Mouse (Mus musculus) heart, embryonic 16.5 days (tissue): ENCODE data around the gene Tle3. TPM values are rescaled to one million over a fixed set of nuclear protein-coding genes. Genes with fewer than 3 reads are reported as not detected.
A peak's percentile ranks its signal among the peaks of the same experiment; 100 is the strongest.

Source experiments
- ATAC-seq: fragments of 200-750 bp; cut with Nextera tagmentation; replicated peaks from 2 replicates; pipeline ENCODE4 v1.8.0; 2017; ENCODE audit warnings: moderate number of reproducible peaks; ENCODE audit not compliant: insufficient read depth, low FRiP score; ENCODE audit errors: extremely low read depth
- H3K27ac ChIP-seq: fragments of 300-500 bp; sonication (generic); 2 replicates; pipeline ENCODE4 v1.5.1; 2014; ENCODE audit warnings: mild to moderate bottlenecking, low read length, control low read depth, moderate library complexity
- H3K27me3 ChIP-seq: fragments of 300-500 bp; sonication (generic); 2 replicates; pipeline ENCODE4 v1.6.1; 2014; ENCODE audit warnings: low read length, mixed read lengths; ENCODE audit not compliant: control insufficient read depth, insufficient read depth
- H3K36me3 ChIP-seq: fragments of 300-500 bp; sonication (generic); 2 replicates; pipeline ENCODE4 v1.6.1; 2014; ENCODE audit not compliant: control insufficient read depth, insufficient read depth
- H3K4me1 ChIP-seq: fragments of 300-500 bp; sonication (generic); 2 replicates; pipeline ENCODE4 v1.6.1; 2014; ENCODE audit warnings: low read length, mixed read lengths; ENCODE audit not compliant: control insufficient read depth, insufficient read depth
- H3K4me2 ChIP-seq: fragments of 300-500 bp; sonication (generic); 2 replicates; pipeline ENCODE4 v1.6.1; 2014; ENCODE audit warnings: low read depth, mild to moderate bottlenecking, control low read depth, low read length
- H3K4me3 ChIP-seq: fragments of 300-500 bp; sonication (generic); 2 replicates; pipeline ENCODE4 v1.5.1; 2014; ENCODE audit warnings: mild to moderate bottlenecking, control low read depth, low read length
- H3K9ac ChIP-seq: fragments of 300-500 bp; sonication (generic); 2 replicates; pipeline ENCODE4 v1.6.1; 2014; ENCODE audit warnings: low read length, control low read depth
- H3K9me3 ChIP-seq: fragments of 300-500 bp; sonication (generic); replicated peaks from 2 replicates; pipeline ENCODE4 v1.6.1; 2016; ENCODE audit warnings: low read length; ENCODE audit not compliant: control insufficient read depth
- WGBS: fragments of 180-500 bp; shearing (Covaris S2); extraction: QIAGEN DNeasy Blood & Tissue Kit; methylation state at CpG from one replicate; pipeline ENCODE4 v1.1.7; 2014; 5-methylcytosine and 5-hydroxymethylcytosine counted together
- polyA plus RNA-seq: library from polyadenylated mRNA; unstranded; fragments of >200 nt; fragmentation: Nextera tagmentation; extraction: Ambion mirVana; gene quantifications from 2 replicates; pipeline ENCODE4 v1.2.1, GENCODE M21; 2015

Tle3 gene
- polyA plus RNA-seq, 1 experiment from 2014 or later = 10.8 TPM

DNA sequence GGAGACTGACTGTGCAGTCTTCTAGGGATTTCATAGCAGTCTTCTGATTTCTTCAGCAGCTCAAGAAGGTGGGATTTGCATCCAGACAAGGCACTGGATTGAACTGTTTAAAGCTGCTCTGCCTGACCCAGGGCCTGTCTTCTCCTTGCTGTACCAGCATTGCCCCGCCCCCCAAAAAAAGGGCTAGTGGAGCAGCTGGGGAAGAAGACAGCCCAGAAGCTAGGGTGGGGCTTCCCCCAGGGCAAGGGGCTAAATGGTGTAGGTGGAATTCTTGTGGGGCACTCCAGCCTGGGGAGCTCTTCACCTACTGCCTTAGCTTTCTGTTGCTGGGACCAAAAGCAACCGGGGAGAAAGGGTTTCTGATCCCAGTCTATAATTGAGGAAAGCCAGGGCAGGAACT is 67.8 kb downstream of the Tle3 start:
- H3K27ac ChIP-seq = no peak overlapping the region
- ATAC-seq = no peak
- H3K27me3 ChIP-seq = peaks cover 43% of the 10 kb centered on the region
- H3K36me3 ChIP-seq = no peaks in the 10 kb centered on the region
- H3K9ac ChIP-seq = no peak overlapping the region
- no peak overlapping the region for H3K4me3 ChIP-seq
- H3K4me1 ChIP-seq = no peaks in the 10 kb centered on the region
- no peak overlapping the region for H3K4me2 ChIP-seq
- 78% methylated on average over 2 of the region's 2 CpGs for WGBS
- H3K9me3 ChIP-seq = no peaks in the 10 kb centered on the region

DNA sequence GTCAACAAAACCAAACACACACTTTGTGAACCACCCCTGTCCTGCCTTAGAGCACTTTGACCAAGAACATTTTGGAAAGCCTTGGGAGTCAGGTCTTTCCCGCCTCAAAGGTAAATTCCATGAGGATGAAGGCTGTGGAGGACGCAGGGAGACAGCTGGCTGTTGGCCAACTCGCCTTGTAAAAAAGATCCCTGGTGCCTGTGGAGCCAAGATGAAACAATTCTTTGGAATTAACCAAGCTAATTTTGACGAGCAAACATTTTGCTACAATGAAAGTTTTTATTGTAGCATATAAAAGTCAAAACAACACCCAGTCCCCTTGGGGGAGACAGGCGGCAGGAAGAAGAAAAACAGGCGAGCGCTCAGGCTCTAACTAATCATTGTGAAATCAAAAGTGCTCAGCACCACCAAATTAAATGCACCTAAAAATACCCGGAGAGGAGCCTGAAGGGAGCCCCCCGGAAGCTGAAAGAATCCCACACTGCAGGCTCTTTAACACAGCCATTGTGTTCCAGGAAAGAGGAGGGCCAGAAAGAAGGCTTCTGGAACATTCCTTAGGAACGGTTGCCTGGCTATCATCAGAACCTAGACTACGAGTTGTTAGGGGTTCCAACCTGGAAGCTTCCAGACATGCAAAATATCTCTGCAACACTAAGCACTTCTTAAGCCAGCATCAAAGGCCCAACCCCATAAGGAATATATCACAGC is 69.2 kb downstream of the Tle3 start:
- ATAC-seq = no peak
- Histone ChIP-seq H3K9me3 (no peaks in the 10 kb centered on the region), H3K27ac (no peak overlapping the region), H3K27me3 (peaks cover 41% of the 10 kb centered on the region), H3K36me3 (no peaks in the 10 kb centered on the region), H3K4me2 (no peak overlapping the region), H3K9ac (no peak overlapping the region), H3K4me3 (no peak overlapping the region), H3K4me1 (peaks cover 4% of the 10 kb centered on the region; the same call in 1 of the 2 replicates)
- 37% methylated on average over 11 of the region's 11 CpGs for WGBS

DNA sequence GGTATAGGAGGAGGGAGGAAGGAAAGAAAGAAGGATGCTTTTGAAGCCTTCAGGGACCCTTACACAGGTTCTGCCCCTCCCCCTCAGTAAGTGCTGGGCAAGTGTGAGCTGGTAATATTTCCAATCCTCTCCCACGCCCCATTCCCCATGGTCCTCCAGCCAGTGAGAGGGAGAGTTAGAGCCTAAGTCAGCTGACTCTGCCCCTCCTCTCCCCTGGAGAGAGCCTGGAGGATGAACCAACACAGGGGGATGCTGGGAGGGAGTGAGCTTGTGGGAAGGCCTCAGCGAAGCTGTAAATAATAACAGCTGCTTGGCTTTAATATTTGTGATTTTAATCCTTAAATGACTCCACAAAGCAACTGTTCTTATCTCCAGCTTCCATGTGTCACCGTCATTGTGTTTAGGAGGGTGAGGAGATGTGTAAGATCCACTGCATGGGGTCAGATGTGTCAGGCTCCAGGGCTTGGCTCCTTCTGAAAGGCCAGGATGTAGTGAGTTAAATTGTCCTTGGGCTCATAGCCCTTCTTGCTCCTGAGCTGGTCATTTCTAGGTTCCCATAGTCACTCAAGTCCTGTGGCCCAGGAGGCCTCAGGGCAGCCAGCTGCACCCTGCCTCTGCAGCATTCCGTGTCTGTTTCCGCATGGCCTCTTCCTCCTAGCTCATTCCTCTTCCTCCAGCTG is 70.9 kb downstream of the Tle3 start:
- Histone ChIP-seq H3K4me2 (no peak overlapping the region), H3K36me3 (no peaks in the 10 kb centered on the region), H3K4me3 (no peak overlapping the region), H3K27me3 (peaks cover 38% of the 10 kb centered on the region), H3K9me3 (no peaks in the 10 kb centered on the region), H3K27ac (no peak overlapping the region), H3K4me1 (peaks cover 4% of the 10 kb centered on the region; the same call in 1 of the 2 replicates), H3K9ac (no peak overlapping the region)
- WGBS = 56% methylated on average over 5 of the region's 5 CpGs
- no peak for ATAC-seq

DNA sequence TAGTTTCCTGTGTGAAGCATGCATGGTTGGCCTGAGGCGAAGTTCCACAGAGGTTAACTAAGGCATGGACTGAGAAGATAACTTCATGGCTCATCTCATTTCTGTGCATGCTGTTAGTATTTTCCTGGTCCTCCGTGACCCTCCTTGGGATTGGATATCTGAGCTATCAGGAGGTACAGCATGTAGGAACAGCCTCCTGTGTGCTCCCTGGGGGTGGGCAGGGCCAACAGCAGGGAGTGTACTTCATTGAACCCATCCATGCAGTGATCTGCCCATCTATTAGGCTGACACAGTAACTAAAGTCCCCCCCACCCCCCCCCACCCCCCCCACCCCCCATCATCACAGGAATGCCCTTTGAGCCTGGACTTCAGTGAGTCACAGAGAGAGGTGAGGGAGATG is 73.0 kb downstream of the Tle3 start:
- H3K4me2 ChIP-seq = no peak overlapping the region
- WGBS = 87% methylated on average over 2 of the region's 2 CpGs
- H3K4me1 ChIP-seq = peaks cover 4% of the 10 kb centered on the region; the same call in 1 of the 2 replicates
- no peak for ATAC-seq
- H3K36me3 ChIP-seq = no peaks in the 10 kb centered on the region
- no peak overlapping the region for H3K9ac ChIP-seq
- no peaks in the 10 kb centered on the region for H3K9me3 ChIP-seq
- peaks cover 47% of the 10 kb centered on the region for H3K27me3 ChIP-seq
- H3K27ac ChIP-seq = no peak overlapping the region
- H3K4me3 ChIP-seq = no peak overlapping the region

DNA sequence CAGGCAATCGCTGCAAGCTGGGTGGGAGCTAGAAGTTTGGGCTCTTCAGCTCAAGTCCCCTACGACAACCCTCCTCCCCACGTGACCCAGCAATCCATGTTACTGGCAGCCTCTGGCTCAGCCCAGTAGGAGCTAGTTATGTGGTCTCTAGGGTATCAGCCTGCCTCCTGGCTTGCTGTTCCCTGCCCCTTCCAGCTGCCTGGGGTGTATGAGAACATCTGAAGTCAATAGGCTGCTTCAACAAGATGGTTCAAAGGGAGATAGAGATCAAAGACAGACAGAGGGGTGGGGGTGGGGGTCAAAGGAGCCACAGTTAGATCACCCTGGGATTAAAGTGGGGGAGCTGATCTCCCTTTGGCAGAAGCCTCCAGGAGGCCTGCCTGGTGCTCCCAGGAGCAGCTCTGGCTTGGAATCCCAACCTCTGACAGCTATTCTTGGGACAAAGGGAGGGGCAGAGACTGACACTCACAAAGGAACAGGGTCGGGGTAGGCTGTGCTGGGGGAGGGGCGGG is 73.6 kb downstream of the Tle3 start:
- H3K9me3 ChIP-seq = no peaks in the 10 kb centered on the region
- H3K4me1 ChIP-seq = peaks cover 4% of the 10 kb centered on the region; the same call in 1 of the 2 replicates
- no peaks in the 10 kb centered on the region for H3K36me3 ChIP-seq
- peaks cover 52% of the 10 kb centered on the region for H3K27me3 ChIP-seq
- ATAC-seq = peak; percentile 41; the same call in 1 of the 2 replicates
- no peak overlapping the region for H3K9ac ChIP-seq
- H3K4me3 ChIP-seq = no peak overlapping the region
- no peak overlapping the region for H3K4me2 ChIP-seq
- 20% methylated on average over 5 of the region's 5 CpGs for WGBS
- H3K27ac ChIP-seq = no peak overlapping the region

DNA sequence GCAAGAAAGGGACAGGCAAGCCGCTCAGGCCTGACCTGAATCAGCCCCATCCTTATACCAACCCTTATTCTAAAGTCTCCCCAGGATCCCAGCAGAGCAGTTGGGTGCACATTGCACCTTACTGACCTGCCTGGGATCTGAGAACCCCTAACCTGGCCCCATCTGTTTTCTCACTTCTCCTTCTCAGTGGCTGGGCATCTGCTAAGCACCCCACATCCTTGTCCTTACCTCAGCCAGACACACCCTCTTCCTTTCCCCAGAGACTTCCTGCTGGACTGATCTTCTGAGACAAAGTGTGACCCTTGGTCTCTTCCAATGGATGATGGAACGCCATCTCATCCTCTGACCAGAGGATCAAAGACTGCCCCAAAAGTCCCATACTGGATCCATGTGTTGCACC is 74.8 kb downstream of the Tle3 start:
- Histone ChIP-seq H3K4me3 (no peak overlapping the region), H3K4me1 (peaks cover 4% of the 10 kb centered on the region; the same call in 1 of the 2 replicates), H3K9me3 (no peaks in the 10 kb centered on the region), H3K9ac (no peak overlapping the region), H3K27me3 (peaks cover 52% of the 10 kb centered on the region), H3K36me3 (no peaks in the 10 kb centered on the region), H3K27ac (no peak overlapping the region), H3K4me2 (no peak overlapping the region)
- WGBS = 71% methylated on average over 2 of the region's 2 CpGs
- no peak for ATAC-seq

DNA sequence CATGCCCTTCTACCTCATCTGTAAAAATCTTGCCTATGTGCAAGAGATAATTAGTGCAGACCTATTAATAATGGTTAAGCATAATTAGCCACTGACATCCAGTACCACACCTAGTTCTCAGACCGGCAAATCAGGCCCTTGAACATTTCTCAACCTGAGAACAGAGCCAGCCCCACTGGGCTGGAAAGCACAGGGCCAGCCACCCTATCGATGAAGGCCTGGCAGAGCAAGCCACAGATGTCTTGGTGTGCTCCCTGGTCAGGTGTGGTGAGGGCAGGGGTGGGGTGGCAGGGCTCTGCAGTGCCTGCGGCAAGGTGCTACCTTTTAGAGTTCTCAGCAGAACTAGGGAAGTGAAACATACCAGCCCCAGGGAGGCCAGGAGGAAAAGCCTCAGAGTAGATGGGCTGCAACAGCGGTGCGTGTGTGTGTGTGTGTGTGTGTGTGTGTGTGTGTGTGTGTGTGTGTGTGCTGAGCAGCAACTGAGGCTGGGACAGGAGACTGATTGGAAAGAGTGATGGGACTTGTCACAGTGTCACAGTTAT is 77.3 kb downstream of the Tle3 start:
- no peak for ATAC-seq
- Histone ChIP-seq H3K36me3 (no peaks in the 10 kb centered on the region), H3K4me2 (no peak overlapping the region), H3K27ac (no peak overlapping the region), H3K4me1 (peaks cover 4% of the 10 kb centered on the region; the same call in 1 of the 2 replicates), H3K27me3 (peaks cover 46% of the 10 kb centered on the region), H3K4me3 (no peak overlapping the region), H3K9me3 (no peaks in the 10 kb centered on the region), H3K9ac (no peak overlapping the region)
- 69% methylated on average over 5 of the region's 5 CpGs for WGBS

DNA sequence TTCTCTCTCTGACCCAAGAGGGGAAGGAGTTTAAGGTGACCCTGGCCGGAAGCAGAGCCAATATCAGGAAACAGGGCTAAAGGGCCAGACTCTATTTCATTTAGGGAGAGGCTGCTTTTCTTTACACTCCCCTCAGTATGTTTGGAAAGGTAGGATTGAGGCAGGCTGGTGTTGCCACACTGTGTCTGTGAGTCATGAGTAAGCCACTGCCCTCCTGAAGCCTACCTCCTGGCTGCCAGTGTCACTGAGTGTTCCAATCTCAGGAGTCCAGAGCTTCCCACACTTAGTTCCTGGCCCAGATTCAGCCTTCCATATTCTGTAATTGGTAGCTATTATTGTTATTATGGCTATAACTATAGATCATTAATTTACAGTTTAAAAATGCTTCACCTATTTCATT is 79.9 kb downstream of the Tle3 start:
- Histone ChIP-seq H3K9ac (no peak overlapping the region), H3K36me3 (no peaks in the 10 kb centered on the region), H3K27me3 (peaks cover 50% of the 10 kb centered on the region), H3K4me2 (no peak overlapping the region), H3K4me3 (no peak overlapping the region), H3K4me1 (no peaks in the 10 kb centered on the region), H3K27ac (no peak overlapping the region), H3K9me3 (no peaks in the 10 kb centered on the region)
- ATAC-seq = no peak
- WGBS = 67% methylated on average over 1 of the region's 1 CpGs

DNA sequence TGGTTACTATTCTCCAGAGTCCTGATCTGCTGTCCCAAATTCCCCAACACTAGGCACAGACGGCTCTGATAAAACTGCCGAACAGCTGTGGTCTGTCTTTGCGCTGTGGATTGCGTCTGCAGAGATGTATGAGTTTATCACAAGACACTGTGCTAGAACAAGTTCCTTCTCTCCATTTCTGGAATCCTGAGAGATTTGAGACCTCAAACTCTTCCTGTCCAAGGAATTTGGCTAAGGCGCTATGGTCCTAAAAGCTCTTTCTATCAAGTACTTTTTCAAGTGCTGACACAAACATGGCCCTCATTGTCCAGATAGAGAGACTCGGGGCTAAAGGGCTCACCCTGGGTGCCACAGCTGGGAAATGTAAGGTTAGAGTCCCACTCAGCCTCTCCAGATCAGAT is 83.7 kb downstream of the Tle3 start:
- peak; percentile 58; the same call in 1 of the 2 replicates for ATAC-seq
- no peak overlapping the region for H3K4me2 ChIP-seq
- WGBS = 31% methylated on average over 6 of the region's 6 CpGs
- peaks cover 43% of the 10 kb centered on the region for H3K27me3 ChIP-seq
- no peaks in the 10 kb centered on the region for H3K4me1 ChIP-seq
- no peak overlapping the region for H3K4me3 ChIP-seq
- H3K36me3 ChIP-seq = no peaks in the 10 kb centered on the region
- no peaks in the 10 kb centered on the region for H3K9me3 ChIP-seq
- H3K27ac ChIP-seq = no peak overlapping the region
- H3K9ac ChIP-seq = no peak overlapping the region
